Mouse (Mus musculus) E14TG2a.4 (cell line): ENCODE measurements around the gene Osbp2.

Experiments used
- CTCF ChIP-seq: conservative IDR thresholded peaks from 2 replicates; pipeline ENCODE4 v1.5.1; 2014; ENCODE audit warnings: low read length
- NANOG ChIP-seq: IDR thresholded peaks from 2 replicates; pipeline ENCODE4 v1.6.1; 2014; ENCODE audit warnings: borderline replicate concordance, low read length, mixed read lengths
- POU5F1 ChIP-seq: IDR thresholded peaks from 2 replicates; pipeline ENCODE4 v1.6.1; 2014; ENCODE audit warnings: low read length, borderline replicate concordance

DNA sequence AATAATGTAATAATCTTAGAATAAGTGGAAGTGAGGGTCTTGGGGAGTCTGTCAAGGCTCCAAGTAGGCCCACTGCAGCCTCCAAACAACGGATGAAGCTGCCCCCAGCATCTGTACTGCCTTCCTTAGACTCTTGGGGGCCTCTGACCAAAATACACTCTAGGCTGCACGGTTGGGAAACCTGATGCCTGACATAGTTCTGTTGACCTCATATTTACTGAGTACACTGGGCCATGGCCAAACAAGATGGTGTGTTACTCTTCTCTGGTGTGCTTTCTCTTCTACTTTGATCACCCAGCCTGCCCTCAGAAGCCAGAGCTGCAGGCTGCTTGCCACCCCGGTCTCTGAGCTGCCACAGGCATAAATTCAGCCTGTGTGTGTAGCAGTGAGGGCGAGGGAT is 108.4 kb downstream of the Osbp2 start:
- no peak for TF ChIP-seq CTCF
- TF ChIP-seq POU5F1: no peak
- no peak for TF ChIP-seq NANOG
